ENCODE assay signal across 10 mouse cellular contexts in the genomic region with DNA sequence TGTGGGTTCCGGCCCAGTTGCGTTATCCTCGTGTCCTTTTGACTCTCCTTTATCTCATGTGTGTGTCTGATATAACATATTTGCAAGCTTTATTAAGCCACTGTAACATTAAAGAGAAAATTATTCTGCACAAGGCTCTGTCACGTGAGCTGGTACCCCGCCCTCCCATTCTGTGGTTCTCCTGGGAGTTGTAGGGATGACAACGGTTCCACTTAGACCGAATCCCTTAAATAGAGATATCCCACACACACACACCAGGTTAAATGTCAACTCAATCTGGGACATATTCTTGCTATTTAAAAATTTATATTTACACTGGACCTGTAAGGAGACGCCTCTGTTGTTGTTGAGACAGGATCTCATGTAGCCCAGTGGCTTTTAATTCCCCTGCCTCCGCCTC. TPM values are rescaled to one million over a fixed set of nuclear protein-coding genes. Genes with fewer than 3 reads are reported as not detected.
A peak's percentile ranks its signal among the peaks of the same experiment; 100 is the strongest.
DNase-seq lines count a peak whose midpoint lies in the region; ATAC-seq and TF ChIP-seq lines count a peak whose summit lies in the region.
"Had no signal": no experiment of that assay in that cellular context is flagged by ENCODE, and none has a peak within 500 bp of the region (broad histone marks: within the 10 kb centered on the region; RNA-seq: fewer than 3 reads in every experiment).

No protein-coding gene starts in this region.

- no peak overlapping the region for H3K9ac ChIP-seq in limb, embryonic 14.5 days (ENCODE audit: low read depth, low read length, severe bottlenecking)

- 3% methylated on average over 9 of the region's 9 CpGs for WGBS in forebrain, embryonic 10.5 days
- WGBS in limb, embryonic 14.5 days: 5% methylated on average over 9 of the region's 9 CpGs
- 7% methylated on average over 9 of the region's 9 CpGs for whole genome bisulfite sequencing in small intestine, adult 2 months

- peak overlapping the region; percentile 82 for H3K4me3 ChIP-seq in bone marrow macrophage, adult 2 months (ENCODE audit: insufficient read depth, low read length)
- H3K4me3 ChIP-seq in forebrain, embryonic 10.5 days: peak overlapping the region; percentile 61
- H3K4me3 ChIP-seq in limb, embryonic 14.5 days (replicated peaks; ENCODE audit: low read length): peak overlapping the region; percentile 63
- peak overlapping the region; percentile 59 for H3K4me3 ChIP-seq in small intestine, adult 2 months (ENCODE audit: low read depth, low read length)

- TF ChIP-seq POLR2A in bone marrow macrophage, adult 2 months (IDR thresholded peaks at IDR 0.05; ENCODE audit: borderline replicate concordance, low read depth, low read length): no peak
- no peak for TF ChIP-seq POLR2A in limb, embryonic 14.5 days (IDR thresholded peaks at IDR 0.05; ENCODE audit: borderline replicate concordance, extremely low read depth, insufficient read depth, insufficient read length)
- no peak for TF ChIP-seq POLR2A in small intestine, adult 2 months (IDR thresholded peaks at IDR 0.05; ENCODE audit: low read depth, low read length)

- peak; percentile 13 for DNase-seq in left cerebral cortex, adult 11 months (ENCODE audit: low spot score)
- DNase-seq in left cerebral cortex, postnatal 36 days (ENCODE audit: low spot score in 2 of 2): no peak
- DNase-seq in forebrain, embryonic 10.5 days (ENCODE audit: extremely low spot score, low spot score): no peak
- no peak for DNase-seq in limb, embryonic 14.5 days (ENCODE audit: low spot score)
- DNase-seq in gastrocnemius, postnatal 36 days: no peak
- DNase-seq in adrenal gland, postnatal 25 days: no peak

- peaks cover 8% of the 10 kb centered on the region; the same call in 1 of the 2 replicates for H3K4me1 ChIP-seq in bone marrow macrophage, adult 2 months (ENCODE audit: control insufficient read depth, insufficient read depth, low read length)
- H3K4me1 ChIP-seq in forebrain, embryonic 10.5 days: peaks cover 23% of the 10 kb centered on the region
- H3K4me1 ChIP-seq in limb, embryonic 14.5 days (ENCODE audit: control insufficient read depth, insufficient read depth, low read length): 0 out of 2 replicates have a peak, but pooled peaks cover 11% of the 10 kb centered on the region
- no peaks in the 10 kb centered on the region; the same call in none of the 2 replicates for H3K4me1 ChIP-seq in small intestine, adult 2 months (ENCODE audit: control insufficient read depth, insufficient read depth, insufficient read length, low read length)

- H3K27me3 ChIP-seq in forebrain, embryonic 10.5 days (ENCODE audit: poor library complexity, severe bottlenecking): no peaks in the 10 kb centered on the region
- H3K27me3 ChIP-seq in limb, embryonic 14.5 days (ENCODE audit: control insufficient read depth, insufficient read depth, low read length): no peaks in the 10 kb centered on the region
- H3K27me3 ChIP-seq in small intestine, adult 2 months (ENCODE audit: control insufficient read depth, insufficient read depth, low read length): no peaks in the 10 kb centered on the region

- H3K9me3 ChIP-seq in forebrain, embryonic 10.5 days: no peaks in the 10 kb centered on the region
- no peaks in the 10 kb centered on the region for H3K9me3 ChIP-seq in limb, embryonic 14.5 days (ENCODE audit: control insufficient read depth, low read length)

- peaks cover 2% of the 10 kb centered on the region for H3K36me3 ChIP-seq in forebrain, embryonic 10.5 days (replicated peaks)
- peaks cover 2% of the 10 kb centered on the region; the same call in 1 of the 2 replicates for H3K36me3 ChIP-seq in limb, embryonic 14.5 days (ENCODE audit: control insufficient read depth, insufficient read depth, low read length)
- H3K36me3 ChIP-seq in small intestine, adult 2 months (ENCODE audit: control insufficient read depth, insufficient read depth, low read length): no peaks in the 10 kb centered on the region

- ATAC-seq in limb, embryonic 14.5 days (ENCODE audit: low FRiP score, low read depth): no peak

- TF ChIP-seq CTCF in bone marrow macrophage, adult 2 months (IDR thresholded peaks at IDR 0.05; ENCODE audit: low read depth, low read length): no peak
- no peak for TF ChIP-seq CTCF in small intestine, adult 2 months (IDR thresholded peaks at IDR 0.05; ENCODE audit: extremely low read depth, insufficient read length, insufficient replicate concordance, low read depth, low read length)

- H3K27ac ChIP-seq in bone marrow macrophage, adult 2 months (ENCODE audit: insufficient read depth, low read depth, low read length): no peak overlapping the region
- H3K27ac ChIP-seq in forebrain, embryonic 10.5 days: no peak overlapping the region
- H3K27ac ChIP-seq in limb, embryonic 14.5 days (replicated peaks; ENCODE audit: low read depth, low read length): no peak overlapping the region
- no peak overlapping the region for H3K27ac ChIP-seq in small intestine, adult 2 months (ENCODE audit: insufficient read depth, low read depth, low read length)

- intact Hi-C loops in left cerebral cortex, postnatal 36 days (cut with DNase I): loop anchor here (5.0 kb wide), 2 partner anchors 357 to 1187 kb away; partner anchors contain the start of genes Zfp40, Zfp758 and Zfp944
- intact Hi-C loops in gastrocnemius, postnatal 36 days (cut with DNase I): loop anchor here (10.0 kb wide), 1 partner anchor 355 kb away; the partner anchor contains the start of gene Zfp40

- H3K4me2 ChIP-seq in limb, embryonic 14.5 days (replicated peaks; ENCODE audit: low read depth, low read length, severe bottlenecking): peak overlapping the region; percentile 76

RNA-seq across cellular contexts. Expression of gene Zfp213, which starts 14.6 kb away (rescaled TPM):
- total RNA-seq in left cerebral cortex, postnatal 36 days (2021): 1 to 10 TPM; 6.0 to 6.8 TPM
- 2.6 and 4.1 TPM in 2 replicates for polyA plus RNA-seq in bone marrow macrophage, adult 2 months (2012; ENCODE audit: insufficient read depth, insufficient read length, missing spikeins)
- 27.6 and 29.9 TPM in 2 replicates for polyA plus RNA-seq in forebrain, embryonic 10.5 days (2016; fragmentation: Nextera tagmentation; extraction: Ambion mirVana)
- 16.3 and 21.1 TPM in 2 replicates for polyA plus RNA-seq in limb, embryonic 14.5 days (2012; rRNA removed)
- polyA plus RNA-seq in limb, embryonic 14.5 days (2014; fragmentation: Nextera tagmentation; extraction: Ambion mirVana): 17.4 and 18.1 TPM in 2 replicates
- 6.4 and 7.8 TPM in 2 replicates for polyA plus RNA-seq in small intestine, adult 2 months (2012; rRNA removed)
- total RNA-seq in gastrocnemius, postnatal 36 days (2021): 1 to 10 TPM; 1.8 TPM
- total RNA-seq in adrenal gland, postnatal 25 days (2021): 12.0 and 12.8 TPM in 2 replicates

RNA-seq across cellular contexts. Expression of gene Zfp13, which starts 49.8 kb away (rescaled TPM):
- 10 to 100 TPM; 26.0 to 26.4 TPM for total RNA-seq in left cerebral cortex, postnatal 36 days (2021)
- polyA plus RNA-seq in bone marrow macrophage, adult 2 months (2012; ENCODE audit: insufficient read depth, insufficient read length, missing spikeins): 1.2 and 1.3 TPM in 2 replicates
- polyA plus RNA-seq in forebrain, embryonic 10.5 days (2016; fragmentation: Nextera tagmentation; extraction: Ambion mirVana): 22.1 and 22.2 TPM in 2 replicates
- 27.6 and 33.8 TPM in 2 replicates for polyA plus RNA-seq in limb, embryonic 14.5 days (2012; rRNA removed)
- 16.2 and 16.3 TPM in 2 replicates for polyA plus RNA-seq in limb, embryonic 14.5 days (2014; fragmentation: Nextera tagmentation; extraction: Ambion mirVana)
- 5.4 and 6.8 TPM in 2 replicates for polyA plus RNA-seq in small intestine, adult 2 months (2012; rRNA removed)
- total RNA-seq in gastrocnemius, postnatal 36 days (2021): 1 to 10 TPM; 1.5 to 1.8 TPM
- 11.1 and 12.8 TPM in 2 replicates for total RNA-seq in adrenal gland, postnatal 25 days (2021)
- total RNA-seq: neutrophil, adult 5-6 weeks had no signal

RNA-seq across cellular contexts. Expression of gene Zscan10, which starts 51.2 kb away (rescaled TPM):
- not detected for total RNA-seq in left cerebral cortex, postnatal 36 days (2021)
- not detected in 2 replicates for polyA plus RNA-seq in bone marrow macrophage, adult 2 months (2012; ENCODE audit: insufficient read depth, insufficient read length, missing spikeins)
- 0.42 and 0.65 TPM in 2 replicates for polyA plus RNA-seq in forebrain, embryonic 10.5 days (2016; fragmentation: Nextera tagmentation; extraction: Ambion mirVana)
- polyA plus RNA-seq in limb, embryonic 14.5 days (2012; rRNA removed): 0.63 and 1.00 TPM in 2 replicates
- polyA plus RNA-seq in limb, embryonic 14.5 days (2014; fragmentation: Nextera tagmentation; extraction: Ambion mirVana): 0.33 TPM in 1 of 2 replicates, not detected in the other
- polyA plus RNA-seq in small intestine, adult 2 months (2012; rRNA removed): not detected in 2 replicates
- total RNA-seq in gastrocnemius, postnatal 36 days (2021): not detected
- not detected in 2 replicates for total RNA-seq in adrenal gland, postnatal 25 days (2021)
- total RNA-seq: common myeloid progenitor, adult 5-6 weeks; neutrophil, adult 5-6 weeks had no signal
